Mouse (Mus musculus): ENCODE results near the gene Itsn1. TPM values are rescaled to one million over a fixed set of nuclear protein-coding genes. Genes with fewer than 3 reads are reported as not detected.

The Itsn1 gene
- polyA plus RNA-seq, 2 experiments: 24.8 to 46.6 TPM

DNA sequence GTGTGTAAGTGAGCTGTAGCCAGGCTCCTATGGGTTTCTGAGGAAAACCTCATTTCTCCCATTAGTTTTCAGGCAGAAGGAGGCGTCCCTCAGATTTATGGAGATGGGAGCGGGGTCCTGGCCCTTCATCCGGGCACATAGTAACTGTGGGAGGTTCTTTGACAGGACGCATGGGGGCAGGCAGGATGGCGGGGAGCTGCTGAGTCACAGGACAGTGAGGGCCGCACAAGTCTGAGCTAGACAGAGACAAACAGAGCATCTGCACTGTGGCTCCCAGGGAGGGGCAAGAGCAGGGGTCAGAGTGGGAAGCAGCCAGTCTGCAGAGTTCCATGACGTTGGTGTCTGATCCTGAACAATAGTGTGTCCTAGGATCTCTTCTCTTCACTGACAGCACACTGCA is 133.8 kb downstream of the Itsn1 start:
- Histone ChIP-seq H3K4me3 (replicated peaks; ENCODE audit: low read length) (no peak overlapping the region), H3K9me3 (ENCODE audit: control insufficient read depth, low read length) (no peaks in the 10 kb centered on the region), H3K4me1 (ENCODE audit: control insufficient read depth, insufficient read depth, low read length) (peaks cover 28% of the 10 kb centered on the region), H3K4me2 (replicated peaks; ENCODE audit: low read depth, low read length, severe bottlenecking) (no peak overlapping the region), H3K27ac (replicated peaks; ENCODE audit: low read depth, low read length) (no peak overlapping the region), H3K27me3 (ENCODE audit: control insufficient read depth, insufficient read depth, low read length) (no peaks in the 10 kb centered on the region), H3K9ac (ENCODE audit: low read depth, low read length, severe bottlenecking) (no peak overlapping the region), H3K36me3 (ENCODE audit: control insufficient read depth, insufficient read depth, low read length) (peaks cover 49% of the 10 kb centered on the region)
- DNase-seq (ENCODE audit: low spot score) (no peak), ATAC-seq (ENCODE audit: low FRiP score, low read depth) (no peak)
- 63% methylated on average over 7 of the region's 7 CpGs for WGBS
- no peak for TF ChIP-seq POLR2A (IDR thresholded peaks at IDR 0.05; ENCODE audit: borderline replicate concordance, extremely low read depth, insufficient read depth, insufficient read length)

DNA sequence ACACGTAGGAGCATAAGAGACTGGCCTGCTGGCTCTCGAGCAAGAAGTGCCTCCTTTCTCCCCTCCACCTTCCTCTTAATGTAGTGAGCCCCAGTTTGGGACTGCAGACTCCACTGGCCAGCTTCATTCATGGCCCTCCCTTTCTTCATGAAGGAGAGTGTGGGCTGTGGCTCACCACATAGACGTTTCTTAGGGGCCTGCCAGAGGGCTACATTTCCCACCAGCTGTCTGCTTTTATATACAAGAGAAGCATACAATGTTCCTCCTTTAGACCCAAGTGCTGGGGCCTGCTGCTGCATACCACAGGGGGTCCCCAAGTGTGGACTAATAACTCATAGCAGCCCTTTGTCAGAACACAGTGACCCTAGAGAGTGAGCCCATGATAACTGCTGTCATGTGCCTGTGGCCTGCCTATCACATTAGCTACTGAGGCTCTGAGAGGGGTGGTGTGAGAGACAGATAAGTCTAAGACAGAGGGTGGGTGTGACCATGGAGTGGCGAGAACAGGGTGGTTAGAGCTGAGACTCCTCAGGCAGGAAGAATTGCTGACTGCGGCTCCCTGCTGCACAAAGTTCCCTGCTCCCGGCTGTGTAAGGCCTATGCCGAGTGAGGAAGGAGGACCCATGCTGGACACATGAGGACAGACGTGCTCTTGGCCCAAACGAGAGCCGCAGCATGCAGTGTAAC is 135.7 kb downstream of the Itsn1 start:
- Histone ChIP-seq H3K9ac (ENCODE audit: low read depth, low read length, severe bottlenecking) (no peak overlapping the region), H3K4me3 (replicated peaks; ENCODE audit: low read length) (no peak overlapping the region), H3K4me2 (replicated peaks; ENCODE audit: low read depth, low read length, severe bottlenecking) (no peak overlapping the region), H3K4me1 (ENCODE audit: control insufficient read depth, insufficient read depth, low read length) (peaks cover 26% of the 10 kb centered on the region), H3K36me3 (ENCODE audit: control insufficient read depth, insufficient read depth, low read length) (peaks cover 62% of the 10 kb centered on the region), H3K27me3 (ENCODE audit: control insufficient read depth, insufficient read depth, low read length) (no peaks in the 10 kb centered on the region), H3K9me3 (ENCODE audit: control insufficient read depth, low read length) (no peaks in the 10 kb centered on the region), H3K27ac (replicated peaks; ENCODE audit: low read depth, low read length) (no peak overlapping the region)
- no peak for TF ChIP-seq POLR2A (IDR thresholded peaks at IDR 0.05; ENCODE audit: borderline replicate concordance, extremely low read depth, insufficient read depth, insufficient read length)
- DNase-seq (ENCODE audit: low spot score) (no peak), ATAC-seq (ENCODE audit: low FRiP score, low read depth) (no peak)
- WGBS: 82% methylated on average over 10 of the region's 10 CpGs

DNA sequence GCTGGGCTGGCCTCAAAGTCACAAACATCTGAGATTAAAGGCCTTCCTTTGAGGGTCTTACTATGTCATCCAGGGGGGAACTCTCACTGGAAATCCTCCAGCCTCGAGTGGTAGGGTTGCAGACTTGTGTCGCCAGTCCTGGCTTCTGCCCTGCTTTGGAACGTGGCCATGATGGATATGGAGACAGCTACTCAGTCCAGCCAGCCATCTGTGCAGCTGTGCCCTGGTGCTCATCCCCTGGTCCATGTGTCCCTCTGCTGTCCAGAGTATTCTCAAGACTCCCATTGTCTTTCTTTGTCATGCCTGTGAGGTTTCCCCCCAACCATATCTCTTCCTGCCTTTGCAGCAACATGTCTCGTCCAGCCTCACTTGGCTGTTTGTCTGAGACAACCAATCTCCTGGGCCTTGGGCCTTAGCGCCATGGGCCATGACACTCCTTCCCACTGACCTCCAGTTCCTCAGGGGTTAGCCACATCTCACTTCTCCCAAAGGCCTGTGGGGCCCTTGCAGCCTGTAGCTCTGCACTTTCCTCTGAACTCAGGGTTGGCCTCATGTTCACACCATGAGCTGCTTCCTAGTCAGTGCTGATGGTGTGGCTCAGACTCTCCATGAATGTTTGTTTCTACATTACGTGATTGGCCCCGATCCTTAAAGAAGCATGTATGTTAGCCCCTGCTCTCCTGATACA is 136.6 kb downstream of the Itsn1 start:
- WGBS: 79% methylated on average over 7 of the region's 7 CpGs
- DNase-seq (ENCODE audit: low spot score): no peak
- H3K27me3 ChIP-seq (ENCODE audit: control insufficient read depth, insufficient read depth, low read length): no peaks in the 10 kb centered on the region
- H3K4me1 ChIP-seq (ENCODE audit: control insufficient read depth, insufficient read depth, low read length): peaks cover 18% of the 10 kb centered on the region
- no peak overlapping the region for H3K4me3 ChIP-seq (replicated peaks; ENCODE audit: low read length)
- no peak for ATAC-seq (ENCODE audit: low FRiP score, low read depth)
- H3K36me3 ChIP-seq (ENCODE audit: control insufficient read depth, insufficient read depth, low read length): peaks cover 70% of the 10 kb centered on the region
- H3K27ac ChIP-seq (replicated peaks; ENCODE audit: low read depth, low read length): no peak overlapping the region
- TF ChIP-seq POLR2A (IDR thresholded peaks at IDR 0.05; ENCODE audit: borderline replicate concordance, extremely low read depth, insufficient read depth, insufficient read length): no peak
- no peak overlapping the region for H3K9ac ChIP-seq (ENCODE audit: low read depth, low read length, severe bottlenecking)
- H3K9me3 ChIP-seq (ENCODE audit: control insufficient read depth, low read length): no peaks in the 10 kb centered on the region
- H3K4me2 ChIP-seq (replicated peaks; ENCODE audit: low read depth, low read length, severe bottlenecking): no peak overlapping the region

GRCm38 (mm10) chr16:91866258-91866634 is 137.2 kb downstream of the Itsn1 start:
- H3K27me3 ChIP-seq (ENCODE audit: control insufficient read depth, insufficient read depth, low read length): no peaks in the 10 kb centered on the region
- H3K36me3 ChIP-seq (ENCODE audit: control insufficient read depth, insufficient read depth, low read length): peaks cover 75% of the 10 kb centered on the region
- ATAC-seq (ENCODE audit: low FRiP score, low read depth) (no peak), DNase-seq (ENCODE audit: low spot score) (no peak)
- no peak overlapping the region for H3K9ac ChIP-seq (ENCODE audit: low read depth, low read length, severe bottlenecking)
- TF ChIP-seq POLR2A (IDR thresholded peaks at IDR 0.05; ENCODE audit: borderline replicate concordance, extremely low read depth, insufficient read depth, insufficient read length): no peak
- WGBS: 77% methylated on average over 5 of the region's 5 CpGs
- H3K4me1 ChIP-seq (ENCODE audit: control insufficient read depth, insufficient read depth, low read length): peaks cover 14% of the 10 kb centered on the region
- H3K27ac ChIP-seq (replicated peaks; ENCODE audit: low read depth, low read length): no peak overlapping the region
- H3K4me3 ChIP-seq (replicated peaks; ENCODE audit: low read length): no peak overlapping the region
- H3K4me2 ChIP-seq (replicated peaks; ENCODE audit: low read depth, low read length, severe bottlenecking): no peak overlapping the region
- no peaks in the 10 kb centered on the region for H3K9me3 ChIP-seq (ENCODE audit: control insufficient read depth, low read length)

GRCm38 (mm10) chr16:91867672-91868071 is 138.6 kb downstream of the Itsn1 start:
- no peak overlapping the region for H3K9ac ChIP-seq (ENCODE audit: low read depth, low read length, severe bottlenecking)

More at GRCm38 (mm10) chr16:91867672-91868071, 138.6 kb downstream of the Itsn1 start:
- no peaks in the 10 kb centered on the region for H3K9me3 ChIP-seq (ENCODE audit: control insufficient read depth, low read length)
- no peaks in the 10 kb centered on the region for H3K27me3 ChIP-seq (ENCODE audit: control insufficient read depth, insufficient read depth, low read length)
- TF ChIP-seq POLR2A (IDR thresholded peaks at IDR 0.05; ENCODE audit: borderline replicate concordance, extremely low read depth, insufficient read depth, insufficient read length): no peak
- no peak for DNase-seq (ENCODE audit: low spot score)
- H3K36me3 ChIP-seq (ENCODE audit: control insufficient read depth, insufficient read depth, low read length): peaks cover 81% of the 10 kb centered on the region
- no peaks in the 10 kb centered on the region for H3K4me1 ChIP-seq (ENCODE audit: control insufficient read depth, insufficient read depth, low read length)
- H3K4me2 ChIP-seq (replicated peaks; ENCODE audit: low read depth, low read length, severe bottlenecking): no peak overlapping the region
- no peak overlapping the region for H3K4me3 ChIP-seq (replicated peaks; ENCODE audit: low read length)
- H3K27ac ChIP-seq (replicated peaks; ENCODE audit: low read depth, low read length): no peak overlapping the region
- 90% methylated on average over 8 of the region's 8 CpGs for WGBS
- ATAC-seq (ENCODE audit: low FRiP score, low read depth): no peak
